Mouse (Mus musculus): Measurements from ENCODE around the gene Lrrc66. TPM values are rescaled to one million over a fixed set of nuclear protein-coding genes. Genes with fewer than 3 reads are reported as not detected.

Lrrc66 gene
- polyA plus RNA-seq, 1 experiment from 2014 or later: 0.46 TPM

- 87% methylated on average over 5 of the region's 5 CpGs for WGBS
- Histone ChIP-seq H3K4me1 (ENCODE audit: control insufficient read depth, insufficient read depth, low read length) (no peaks in the 10 kb centered on the region), H3K9me3 (replicated peaks; ENCODE audit: control insufficient read depth, low read length) (no peaks in the 10 kb centered on the region), H3K9ac (replicated peaks; ENCODE audit: low read length) (no peak overlapping the region), H3K27me3 (ENCODE audit: control insufficient read depth, insufficient read depth, low read length) (no peaks in the 10 kb centered on the region), H3K27ac (replicated peaks; ENCODE audit: low read depth, low read length) (no peak overlapping the region), H3K36me3 (replicated peaks; ENCODE audit: control insufficient read depth, insufficient read depth, low read depth, low read length) (no peaks in the 10 kb centered on the region), H3K4me2 (ENCODE audit: low read depth, low read length) (no peak overlapping the region), H3K4me3 (ENCODE audit: low read depth, low read length) (no peak overlapping the region)
- no peak for DNase-seq (ENCODE audit: low spot score)
- no peak for ATAC-seq (replicated peaks; ENCODE audit: insufficient number of reproducible peaks, low FRiP score, low TSS enrichment, low read depth)
These were observed 2.2 kb downstream of the Lrrc66 start for GRCm38 (mm10) chr5:73630141-73630540.

GRCm38 (mm10) chr5:73627991-73628390 is 4.3 kb downstream of the Lrrc66 start:
- DNase-seq (ENCODE audit: low spot score): no peak
- ATAC-seq (replicated peaks; ENCODE audit: insufficient number of reproducible peaks, low FRiP score, low TSS enrichment, low read depth): no peak
- no peak overlapping the region for H3K4me2 ChIP-seq (ENCODE audit: low read depth, low read length)
- H3K27me3 ChIP-seq (ENCODE audit: control insufficient read depth, insufficient read depth, low read length): no peaks in the 10 kb centered on the region
- H3K36me3 ChIP-seq (replicated peaks; ENCODE audit: control insufficient read depth, insufficient read depth, low read depth, low read length): no peaks in the 10 kb centered on the region
- WGBS: 75% methylated on average over 15 of the region's 15 CpGs
- H3K4me1 ChIP-seq (ENCODE audit: control insufficient read depth, insufficient read depth, low read length): no peaks in the 10 kb centered on the region
- H3K9me3 ChIP-seq (replicated peaks; ENCODE audit: control insufficient read depth, low read length): no peaks in the 10 kb centered on the region
- H3K9ac ChIP-seq (replicated peaks; ENCODE audit: low read length): no peak overlapping the region
- no peak overlapping the region for H3K27ac ChIP-seq (replicated peaks; ENCODE audit: low read depth, low read length)
- no peak overlapping the region for H3K4me3 ChIP-seq (ENCODE audit: low read depth, low read length)

- 48% methylated on average over 4 of the region's 4 CpGs for WGBS
- Histone ChIP-seq H3K4me1 (ENCODE audit: control insufficient read depth, insufficient read depth, low read length) (no peaks in the 10 kb centered on the region), H3K27ac (replicated peaks; ENCODE audit: low read depth, low read length) (no peak overlapping the region), H3K27me3 (ENCODE audit: control insufficient read depth, insufficient read depth, low read length) (no peaks in the 10 kb centered on the region), H3K36me3 (replicated peaks; ENCODE audit: control insufficient read depth, insufficient read depth, low read depth, low read length) (no peaks in the 10 kb centered on the region), H3K4me2 (ENCODE audit: low read depth, low read length) (no peak overlapping the region), H3K9ac (replicated peaks; ENCODE audit: low read length) (no peak overlapping the region), H3K4me3 (ENCODE audit: low read depth, low read length) (no peak overlapping the region), H3K9me3 (replicated peaks; ENCODE audit: control insufficient read depth, low read length) (no peaks in the 10 kb centered on the region)
- DNase-seq (ENCODE audit: low spot score) (no peak), ATAC-seq (replicated peaks; ENCODE audit: insufficient number of reproducible peaks, low FRiP score, low TSS enrichment, low read depth) (no peak)
These were observed 4.8 kb downstream of the Lrrc66 start for GRCm38 (mm10) chr5:73627559-73627958.

GRCm38 (mm10) chr5:73626842-73627241 is 5.5 kb downstream of the Lrrc66 start:
- no peak overlapping the region for H3K9ac ChIP-seq (replicated peaks; ENCODE audit: low read length)
- no peak overlapping the region for H3K4me2 ChIP-seq (ENCODE audit: low read depth, low read length)
- H3K4me3 ChIP-seq (ENCODE audit: low read depth, low read length): no peak overlapping the region
- no peak overlapping the region for H3K27ac ChIP-seq (replicated peaks; ENCODE audit: low read depth, low read length)
- WGBS: 95% methylated on average over 7 of the region's 7 CpGs
- no peaks in the 10 kb centered on the region for H3K9me3 ChIP-seq (replicated peaks; ENCODE audit: control insufficient read depth, low read length)
- no peaks in the 10 kb centered on the region for H3K36me3 ChIP-seq (replicated peaks; ENCODE audit: control insufficient read depth, insufficient read depth, low read depth, low read length)
- no peaks in the 10 kb centered on the region for H3K27me3 ChIP-seq (ENCODE audit: control insufficient read depth, insufficient read depth, low read length)
- no peaks in the 10 kb centered on the region for H3K4me1 ChIP-seq (ENCODE audit: control insufficient read depth, insufficient read depth, low read length)
- DNase-seq (ENCODE audit: low spot score): no peak
- no peak for ATAC-seq (replicated peaks; ENCODE audit: insufficient number of reproducible peaks, low FRiP score, low TSS enrichment, low read depth)

GRCm38 (mm10) chr5:73625505-73625904 is 6.8 kb downstream of the Lrrc66 start:
- ATAC-seq (replicated peaks; ENCODE audit: insufficient number of reproducible peaks, low FRiP score, low TSS enrichment, low read depth) (no peak), DNase-seq (ENCODE audit: low spot score) (no peak)
- H3K27me3 ChIP-seq (ENCODE audit: control insufficient read depth, insufficient read depth, low read length): no peaks in the 10 kb centered on the region
- no peak overlapping the region for H3K9ac ChIP-seq (replicated peaks; ENCODE audit: low read length)
- no peak overlapping the region for H3K4me3 ChIP-seq (ENCODE audit: low read depth, low read length)
- no peaks in the 10 kb centered on the region for H3K4me1 ChIP-seq (ENCODE audit: control insufficient read depth, insufficient read depth, low read length)
- H3K36me3 ChIP-seq (replicated peaks; ENCODE audit: control insufficient read depth, insufficient read depth, low read depth, low read length): no peaks in the 10 kb centered on the region
- H3K4me2 ChIP-seq (ENCODE audit: low read depth, low read length): no peak overlapping the region
- no peak overlapping the region for H3K27ac ChIP-seq (replicated peaks; ENCODE audit: low read depth, low read length)
- 39% methylated on average over 1 of the region's 1 CpGs for WGBS
- H3K9me3 ChIP-seq (replicated peaks; ENCODE audit: control insufficient read depth, low read length): no peaks in the 10 kb centered on the region

GRCm38 (mm10) chr5:73618969-73619368 is 13.4 kb downstream of the Lrrc66 start:
- WGBS: 95% methylated on average over 1 of the region's 1 CpGs
- no peak for DNase-seq (ENCODE audit: low spot score)
- H3K27me3 ChIP-seq (ENCODE audit: control insufficient read depth, insufficient read depth, low read length): no peaks in the 10 kb centered on the region
- ATAC-seq (replicated peaks; ENCODE audit: insufficient number of reproducible peaks, low FRiP score, low TSS enrichment, low read depth): no peak
- no peak overlapping the region for H3K27ac ChIP-seq (replicated peaks; ENCODE audit: low read depth, low read length)
- H3K4me2 ChIP-seq (ENCODE audit: low read depth, low read length): no peak overlapping the region
- no peak overlapping the region for H3K9ac ChIP-seq (replicated peaks; ENCODE audit: low read length)
- H3K4me3 ChIP-seq (ENCODE audit: low read depth, low read length): no peak overlapping the region
- H3K36me3 ChIP-seq (replicated peaks; ENCODE audit: control insufficient read depth, insufficient read depth, low read depth, low read length): no peaks in the 10 kb centered on the region
- no peaks in the 10 kb centered on the region for H3K4me1 ChIP-seq (ENCODE audit: control insufficient read depth, insufficient read depth, low read length)
- H3K9me3 ChIP-seq (replicated peaks; ENCODE audit: control insufficient read depth, low read length): no peaks in the 10 kb centered on the region

GRCm38 (mm10) chr5:73615211-73615610 is 17.1 kb downstream of the Lrrc66 start:
- WGBS: 70% methylated on average over 7 of the region's 7 CpGs

GRCm38 (mm10) chr5:73613296-73613695 is 19.0 kb downstream of the Lrrc66 start:
- DNase-seq (ENCODE audit: low spot score): no peak
- Histone ChIP-seq H3K4me3 (ENCODE audit: low read depth, low read length) (no peak overlapping the region), H3K4me1 (ENCODE audit: control insufficient read depth, insufficient read depth, low read length) (no peaks in the 10 kb centered on the region), H3K9me3 (replicated peaks; ENCODE audit: control insufficient read depth, low read length) (no peaks in the 10 kb centered on the region), H3K27ac (replicated peaks; ENCODE audit: low read depth, low read length) (no peak overlapping the region), H3K36me3 (replicated peaks; ENCODE audit: control insufficient read depth, insufficient read depth, low read depth, low read length) (no peaks in the 10 kb centered on the region), H3K9ac (replicated peaks; ENCODE audit: low read length) (no peak overlapping the region), H3K27me3 (ENCODE audit: control insufficient read depth, insufficient read depth, low read length) (no peaks in the 10 kb centered on the region), H3K4me2 (ENCODE audit: low read depth, low read length) (no peak overlapping the region)
- 86% methylated on average over 8 of the region's 8 CpGs for WGBS
- ATAC-seq (replicated peaks; ENCODE audit: insufficient number of reproducible peaks, low FRiP score, low TSS enrichment, low read depth): no peak

More at GRCm38 (mm10) chr5:73615211-73615610, 17.1 kb downstream of the Lrrc66 start:
- Histone ChIP-seq H3K27me3 (ENCODE audit: control insufficient read depth, insufficient read depth, low read length) (no peaks in the 10 kb centered on the region), H3K4me2 (ENCODE audit: low read depth, low read length) (no peak overlapping the region), H3K36me3 (replicated peaks; ENCODE audit: control insufficient read depth, insufficient read depth, low read depth, low read length) (no peaks in the 10 kb centered on the region), H3K9ac (replicated peaks; ENCODE audit: low read length) (no peak overlapping the region), H3K4me1 (ENCODE audit: control insufficient read depth, insufficient read depth, low read length) (no peaks in the 10 kb centered on the region), H3K9me3 (replicated peaks; ENCODE audit: control insufficient read depth, low read length) (no peaks in the 10 kb centered on the region), H3K4me3 (ENCODE audit: low read depth, low read length) (no peak overlapping the region), H3K27ac (replicated peaks; ENCODE audit: low read depth, low read length) (no peak overlapping the region)
- no peak for ATAC-seq (replicated peaks; ENCODE audit: insufficient number of reproducible peaks, low FRiP score, low TSS enrichment, low read depth)
- no peak for DNase-seq (ENCODE audit: low spot score)
